Mouse (Mus musculus) megakaryocyte, embryonic 14.5 days (primary cell): ENCODE results near the gene Tspan8.

ENCODE experiments used
- FLI1 ChIP-seq: IDR thresholded peaks from 2 replicates; pipeline ENCODE4 v1.6.1; 2012; ENCODE audit warnings: low read length, inconsistent platforms, mixed read lengths
- GATA1 ChIP-seq: IDR thresholded peaks from 3 replicates; pipeline ENCODE4 v1.6.1; 2012; ENCODE audit warnings: mixed read lengths, low read length, inconsistent platforms, borderline replicate concordance

DNA sequence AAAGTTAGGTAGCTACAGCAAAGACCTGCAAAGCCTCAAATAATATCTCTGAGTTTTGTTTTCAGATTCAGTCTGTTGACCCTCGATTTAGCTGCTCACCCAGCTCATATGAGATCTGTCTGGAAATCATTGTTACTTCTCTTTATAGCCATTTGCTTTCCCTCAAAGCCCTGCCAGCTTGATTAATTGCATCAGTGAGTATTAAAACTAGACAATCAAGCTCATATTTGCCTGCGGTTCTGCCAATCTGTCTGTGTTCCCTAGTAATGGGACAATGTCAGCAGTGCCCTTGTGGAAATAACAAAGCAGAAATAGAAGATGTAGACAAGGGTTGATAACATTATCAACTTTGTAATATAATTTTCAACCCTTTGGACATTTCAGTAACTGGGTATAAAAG, 25.8 kb upstream of the Tspan8 start:
- TF ChIP-seq GATA1 = no peak
- TF ChIP-seq FLI1 = no peak
